Mouse (Mus musculus) megakaryocyte, embryonic 14.5 days (primary cell): ENCODE results near the gene Pitpnc1. TPM values are rescaled to one million over a fixed set of nuclear protein-coding genes. Genes with fewer than 3 reads are reported as not detected.

ENCODE experiments used
- H3K27me3 ChIP-seq: replicated peaks from 2 replicates; pipeline ENCODE3; 2012; ENCODE audit warnings: inconsistent platforms
- H3K36me3 ChIP-seq: replicated peaks from 2 replicates; pipeline ENCODE3; 2012; ENCODE audit warnings: low read length, inconsistent platforms, mixed read lengths
- H3K4me1 ChIP-seq: 2 replicates; pipeline ENCODE4 v1.6.1; 2012; ENCODE audit warnings: inconsistent platforms
- H3K4me3 ChIP-seq: replicated peaks from 2 replicates; pipeline ENCODE3; 2012; ENCODE audit warnings: moderate library complexity, mild to moderate bottlenecking, inconsistent platforms
- H3K9me3 ChIP-seq: 2 replicates; pipeline ENCODE4 v1.6.1; 2012; ENCODE audit warnings: inconsistent platforms
- FLI1 ChIP-seq: IDR thresholded peaks from 2 replicates; pipeline ENCODE4 v1.6.1; 2012; ENCODE audit warnings: low read length, inconsistent platforms, mixed read lengths
- GATA1 ChIP-seq: IDR thresholded peaks from 3 replicates; pipeline ENCODE4 v1.6.1; 2012; ENCODE audit warnings: mixed read lengths, low read length, inconsistent platforms, borderline replicate concordance
- polyA plus RNA-seq: library from polyadenylated mRNA; stranded (reverse); fragments of >175 nt; gene quantifications from 2 replicates; pipeline ENCODE4 v1.2.3, GENCODE M21; 2012; ENCODE audit warnings: low replicate concordance; ENCODE audit not compliant: insufficient read depth

Gene Pitpnc1
- polyA plus RNA-seq, 1 experiment = 5.1 TPM

GRCm38 (mm10) chr11:107457282-107457681 is 13.2 kb downstream of the Pitpnc1 start:
- no peak overlapping the region for H3K4me3 ChIP-seq
- H3K9me3 ChIP-seq = no peaks in the 10 kb centered on the region
- TF ChIP-seq FLI1 (no peak), GATA1 (no peak)
- H3K36me3 ChIP-seq = peaks cover 78% of the 10 kb centered on the region
- H3K27me3 ChIP-seq = no peaks in the 10 kb centered on the region
- H3K4me1 ChIP-seq = peaks cover 70% of the 10 kb centered on the region

GRCm38 (mm10) chr11:107454546-107455462 is 15.7 kb downstream of the Pitpnc1 start:
- Histone ChIP-seq H3K27me3 (no peaks in the 10 kb centered on the region), H3K4me3 (peak overlapping the region; percentile 1), H3K9me3 (no peaks in the 10 kb centered on the region), H3K36me3 (peaks cover 60% of the 10 kb centered on the region), H3K4me1 (peaks cover 83% of the 10 kb centered on the region)
- TF ChIP-seq GATA1 (no peak), FLI1 (no peak)

- Histone ChIP-seq H3K4me3 (peak overlapping the region; percentile 23), H3K9me3 (no peaks in the 10 kb centered on the region), H3K4me1 (peaks cover 84% of the 10 kb centered on the region), H3K36me3 (peaks cover 40% of the 10 kb centered on the region), H3K27me3 (no peaks in the 10 kb centered on the region)
- TF ChIP-seq GATA1 (no peak), FLI1 (no peak)
These were observed 18.4 kb downstream of the Pitpnc1 start for GRCm38 (mm10) chr11:107452053-107452452.

GRCm38 (mm10) chr11:107451106-107451505 is 19.4 kb downstream of the Pitpnc1 start:
- TF ChIP-seq FLI1 (no peak), GATA1 (peak; percentile 56; the same call in 1 of the 3 replicates)
- peak overlapping the region; percentile 89 for H3K4me3 ChIP-seq
- H3K36me3 ChIP-seq = peaks cover 35% of the 10 kb centered on the region
- H3K4me1 ChIP-seq = peaks cover 84% of the 10 kb centered on the region
- H3K27me3 ChIP-seq = no peaks in the 10 kb centered on the region
- H3K9me3 ChIP-seq = no peaks in the 10 kb centered on the region

GRCm38 (mm10) chr11:107450097-107450496 is 20.4 kb downstream of the Pitpnc1 start:
- Histone ChIP-seq H3K36me3 (peaks cover 37% of the 10 kb centered on the region), H3K4me3 (no peak overlapping the region), H3K9me3 (no peaks in the 10 kb centered on the region), H3K27me3 (no peaks in the 10 kb centered on the region), H3K4me1 (peaks cover 90% of the 10 kb centered on the region)
- TF ChIP-seq FLI1 (no peak), GATA1 (no peak)

- Histone ChIP-seq H3K4me1 (peaks cover 90% of the 10 kb centered on the region), H3K27me3 (no peaks in the 10 kb centered on the region), H3K36me3 (peaks cover 31% of the 10 kb centered on the region), H3K9me3 (no peaks in the 10 kb centered on the region), H3K4me3 (no peak overlapping the region)
- TF ChIP-seq GATA1 (no peak), FLI1 (no peak)
These were observed 21.2 kb downstream of the Pitpnc1 start for GRCm38 (mm10) chr11:107449169-107449910.

- peaks cover 93% of the 10 kb centered on the region for H3K4me1 ChIP-seq
- no peak overlapping the region for H3K4me3 ChIP-seq
- no peaks in the 10 kb centered on the region for H3K9me3 ChIP-seq
- TF ChIP-seq FLI1 = no peak
- TF ChIP-seq GATA1 = no peak
- peaks cover 26% of the 10 kb centered on the region for H3K36me3 ChIP-seq
- no peaks in the 10 kb centered on the region for H3K27me3 ChIP-seq
These were observed 22.6 kb downstream of the Pitpnc1 start for GRCm38 (mm10) chr11:107447915-107448314.

GRCm38 (mm10) chr11:107447349-107447748 is 23.1 kb downstream of the Pitpnc1 start:
- Histone ChIP-seq H3K4me1 (peaks cover 95% of the 10 kb centered on the region), H3K4me3 (no peak overlapping the region), H3K36me3 (peaks cover 24% of the 10 kb centered on the region), H3K9me3 (no peaks in the 10 kb centered on the region), H3K27me3 (no peaks in the 10 kb centered on the region)
- TF ChIP-seq GATA1 = no peak
- no peak for TF ChIP-seq FLI1

GRCm38 (mm10) chr11:107446650-107447049 is 23.8 kb downstream of the Pitpnc1 start:
- peak overlapping the region; percentile 83 for H3K4me3 ChIP-seq
- H3K9me3 ChIP-seq = no peaks in the 10 kb centered on the region
- peaks cover 25% of the 10 kb centered on the region for H3K36me3 ChIP-seq
- TF ChIP-seq FLI1 (no peak), GATA1 (no peak)
- no peaks in the 10 kb centered on the region for H3K27me3 ChIP-seq
- H3K4me1 ChIP-seq = peaks cover 95% of the 10 kb centered on the region
